Mouse (Mus musculus) stomach, embryonic 14.5 days (tissue): Measurements from ENCODE around the gene 2310009B15Rik. TPM values are rescaled to one million over a fixed set of nuclear protein-coding genes. Genes with fewer than 3 reads are reported as not detected.

ENCODE experiments used
- ATAC-seq: fragments of 200-750 bp; cut with Nextera tagmentation; 2 replicates; pipeline ENCODE4 v1.8.0; 2017; ENCODE audit warnings: low read depth, moderate TSS enrichment; ENCODE audit not compliant: insufficient number of reproducible peaks, insufficient read depth, low FRiP score
- H3K27ac ChIP-seq: fragments of 300-500 bp; sonication (generic); 2 replicates; pipeline ENCODE4 v1.5.1; 2014; ENCODE audit warnings: mild to moderate bottlenecking, low read length, moderate library complexity, mixed read lengths
- H3K27me3 ChIP-seq: fragments of 300-500 bp; sonication (generic); 2 replicates; pipeline ENCODE4 v1.6.1; 2014; ENCODE audit warnings: low read length, control low read depth, mixed read lengths; ENCODE audit not compliant: control insufficient read depth, insufficient read depth
- H3K36me3 ChIP-seq: fragments of 300-500 bp; sonication (generic); 2 replicates; pipeline ENCODE4 v1.6.1; 2014; ENCODE audit warnings: mild to moderate bottlenecking, control low read depth, low read length, moderate library complexity, mixed read lengths; ENCODE audit not compliant: control insufficient read depth, insufficient read depth
- H3K4me1 ChIP-seq: fragments of 300-500 bp; sonication (generic); 2 replicates; pipeline ENCODE4 v1.6.1; 2014; ENCODE audit warnings: low read length, control low read depth, mixed read lengths; ENCODE audit not compliant: control insufficient read depth, insufficient read depth
- H3K4me2 ChIP-seq: fragments of 300-500 bp; sonication (generic); replicated peaks from 2 replicates; pipeline ENCODE4 v1.6.1; 2014; ENCODE audit warnings: low read depth, low read length, control low read depth
- H3K4me3 ChIP-seq: fragments of 300-500 bp; sonication (generic); 2 replicates; pipeline ENCODE4 v1.5.1; 2014; ENCODE audit warnings: low read depth, low read length, control low read depth
- H3K9ac ChIP-seq: fragments of 300-500 bp; sonication (generic); replicated peaks from 2 replicates; pipeline ENCODE4 v1.6.1; 2014; ENCODE audit warnings: low read depth, mild to moderate bottlenecking, control low read depth, low read length, moderate library complexity, mixed read lengths
- H3K9me3 ChIP-seq: fragments of 300-500 bp; sonication (generic); 2 replicates; pipeline ENCODE4 v1.6.1; 2016; ENCODE audit warnings: low read depth, low read length, control low read depth; ENCODE audit not compliant: control insufficient read depth
- WGBS: fragments of 180-500 bp; shearing (Covaris S2); extraction: QIAGEN DNeasy Blood & Tissue Kit; methylation state at CpG from one replicate; pipeline ENCODE4 v1.1.7; 2014; 5-methylcytosine and 5-hydroxymethylcytosine counted together
- polyA plus RNA-seq: library from polyadenylated mRNA; unstranded; fragments of >200 nt; fragmentation: Nextera tagmentation; extraction: Ambion mirVana; gene quantifications from 2 replicates; pipeline ENCODE4 v1.2.1, GENCODE M21; 2014

2310009B15Rik gene
- polyA plus RNA-seq, 1 experiment from 2014 or later: 54.1 TPM

DNA sequence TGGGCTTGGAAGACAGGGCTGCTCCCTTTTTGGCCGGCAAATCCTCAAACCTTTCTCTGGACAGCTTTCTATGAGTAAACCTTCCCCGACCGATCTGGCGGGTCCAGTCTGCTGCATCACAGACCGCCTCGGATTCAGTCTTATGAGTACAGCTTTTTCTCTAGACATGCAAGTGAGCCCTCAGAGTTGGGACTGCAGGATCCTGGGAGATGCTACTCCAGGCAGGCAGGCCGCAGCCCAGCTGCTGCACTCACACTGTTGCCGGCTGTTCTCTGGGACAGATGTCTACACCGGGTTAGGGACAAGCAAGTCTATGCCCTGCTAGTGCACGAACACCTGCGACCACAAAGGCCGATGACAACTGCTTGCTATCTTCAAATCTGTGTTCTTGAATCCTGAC, 10.5 kb downstream of the 2310009B15Rik start:
- peaks cover 35% of the 10 kb centered on the region for H3K27me3 ChIP-seq
- no peak overlapping the region for H3K9ac ChIP-seq
- no peak overlapping the region for H3K4me2 ChIP-seq
- H3K27ac ChIP-seq: no peak overlapping the region
- no peaks in the 10 kb centered on the region for H3K9me3 ChIP-seq
- H3K4me3 ChIP-seq: no peak overlapping the region
- no peaks in the 10 kb centered on the region; the same call in 1 of the 2 replicates for H3K36me3 ChIP-seq
- no peak for ATAC-seq
- 7% methylated on average over 12 of the region's 12 CpGs for WGBS
- H3K4me1 ChIP-seq: peaks cover 4% of the 10 kb centered on the region; the same call in 1 of the 2 replicates

DNA sequence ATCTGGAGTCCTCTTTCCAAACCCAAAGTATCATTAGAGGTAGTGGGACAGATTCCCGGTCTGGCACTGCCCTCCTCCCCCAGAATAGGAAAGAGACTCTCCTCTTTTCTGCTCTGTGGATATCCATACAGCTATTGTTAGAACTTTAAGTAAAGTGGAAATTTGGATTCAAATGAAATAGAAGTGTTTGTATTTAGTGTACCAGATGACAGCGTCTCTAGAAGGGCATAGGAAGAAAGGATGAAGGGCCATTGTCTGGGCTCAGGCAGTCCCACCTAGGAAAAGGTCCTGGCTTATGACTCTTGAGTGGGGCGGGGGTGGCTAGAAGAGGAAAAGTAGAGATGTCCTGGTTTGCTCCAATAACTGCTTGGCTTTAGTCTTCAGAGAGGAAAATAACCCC, 11.2 kb downstream of the 2310009B15Rik start:
- Histone ChIP-seq H3K36me3 (no peaks in the 10 kb centered on the region), H3K4me3 (no peak overlapping the region), H3K9ac (no peak overlapping the region), H3K4me1 (peaks cover 4% of the 10 kb centered on the region; the same call in 1 of the 2 replicates), H3K27ac (no peak overlapping the region), H3K4me2 (no peak overlapping the region), H3K9me3 (no peaks in the 10 kb centered on the region), H3K27me3 (peaks cover 35% of the 10 kb centered on the region)
- 17% methylated on average over 3 of the region's 3 CpGs for WGBS
- no peak for ATAC-seq

DNA sequence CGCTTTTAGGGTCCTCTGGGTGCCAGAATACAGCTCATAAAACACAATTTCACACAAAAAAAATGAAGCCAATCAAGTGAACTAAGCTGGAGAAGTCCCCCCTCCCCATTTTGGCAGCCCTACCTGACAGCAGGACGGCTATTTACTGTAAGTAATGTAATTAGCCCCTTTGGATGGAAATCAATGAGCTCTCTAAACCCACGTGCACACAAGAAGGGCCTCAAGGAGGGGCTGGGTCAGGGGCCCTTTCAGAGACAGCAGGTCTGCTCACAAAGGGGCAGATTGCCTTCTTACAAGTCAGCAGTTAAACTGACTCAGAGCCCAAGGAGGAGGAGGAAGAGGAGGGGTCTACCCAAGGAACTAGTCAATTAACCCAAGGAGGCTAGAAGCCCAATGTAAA, 12.5 kb downstream of the 2310009B15Rik start:
- 4% methylated on average over 3 of the region's 3 CpGs for WGBS
- H3K4me1 ChIP-seq: peaks cover 4% of the 10 kb centered on the region; the same call in 1 of the 2 replicates
- no peaks in the 10 kb centered on the region for H3K9me3 ChIP-seq
- peak overlapping the region; percentile 43; the same call in 1 of the 2 replicates for H3K4me2 ChIP-seq
- ATAC-seq: no peak
- 0 out of 2 replicates have a peak overlapping the region, but pooled peaks have one; percentile 21 for H3K4me3 ChIP-seq
- no peak overlapping the region for H3K9ac ChIP-seq
- no peaks in the 10 kb centered on the region for H3K36me3 ChIP-seq
- H3K27me3 ChIP-seq: peaks cover 43% of the 10 kb centered on the region
- H3K27ac ChIP-seq: no peak overlapping the region

DNA sequence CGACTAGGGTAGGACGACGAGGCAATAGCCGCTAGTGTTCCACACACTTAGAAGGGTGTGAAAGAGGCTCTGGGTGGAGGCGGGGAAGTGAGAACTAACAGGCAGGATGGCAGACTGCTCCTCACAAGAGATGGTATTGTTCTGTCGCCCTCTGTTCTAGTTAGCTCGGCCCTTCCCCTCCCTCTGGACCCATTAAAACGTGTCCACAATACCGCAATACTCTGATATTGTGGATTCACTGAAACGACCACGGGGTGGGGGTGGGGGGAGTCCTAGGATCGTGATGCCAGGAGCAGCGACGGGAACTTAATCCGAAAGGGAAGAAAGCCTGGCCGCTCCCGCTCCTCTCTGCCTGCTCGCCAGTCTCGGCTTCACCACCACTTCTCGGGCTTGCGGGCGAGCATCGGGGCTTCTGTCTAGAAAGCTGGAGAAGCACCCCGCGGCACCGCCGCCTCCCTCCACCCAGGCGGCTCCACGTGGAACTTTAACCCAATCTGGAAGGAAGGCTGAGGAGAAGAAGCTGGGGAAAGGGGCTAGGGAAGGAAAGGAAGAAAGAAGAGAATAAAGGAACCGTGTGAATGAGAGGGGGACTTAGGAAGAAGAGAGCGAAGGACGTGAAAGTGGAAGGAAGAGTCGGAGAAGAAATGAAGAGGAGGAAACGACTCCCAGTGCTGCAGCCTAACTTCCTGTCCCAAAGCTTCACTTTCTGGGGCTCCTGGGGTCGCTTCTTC, 13.1 kb downstream of the 2310009B15Rik start:
- Histone ChIP-seq H3K9ac (no peak overlapping the region), H3K4me2 (peak overlapping the region; percentile 43), H3K36me3 (no peaks in the 10 kb centered on the region), H3K4me1 (peaks cover 1% of the 10 kb centered on the region; the same call in 1 of the 2 replicates), H3K27me3 (peaks cover 47% of the 10 kb centered on the region), H3K9me3 (no peaks in the 10 kb centered on the region), H3K27ac (no peak overlapping the region), H3K4me3 (peak overlapping the region; percentile 21)
- no peak for ATAC-seq
- WGBS: 1% methylated on average over 35 of the region's 35 CpGs

DNA sequence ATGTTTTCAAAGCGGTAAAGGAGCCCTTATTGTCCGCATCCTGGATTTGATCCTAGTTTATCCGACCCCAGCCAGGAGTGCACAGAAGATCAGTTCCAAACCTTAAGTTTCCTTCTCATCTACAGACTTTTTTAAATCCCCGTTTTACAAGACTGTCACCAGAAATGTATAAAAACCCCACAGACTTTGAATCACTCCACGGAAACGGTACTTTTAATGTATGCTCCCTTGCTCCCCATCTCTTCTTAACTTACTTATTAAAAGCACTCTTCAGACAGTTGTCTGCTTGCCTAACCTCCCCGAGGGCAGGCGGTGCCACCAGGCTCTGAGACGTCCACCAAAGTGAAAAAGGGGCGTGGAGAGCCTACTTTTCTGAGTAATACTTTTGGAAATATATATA, 13.9 kb downstream of the 2310009B15Rik start:
- WGBS: 3% methylated on average over 10 of the region's 10 CpGs
- ATAC-seq: no peak
- Histone ChIP-seq H3K4me1 (no peaks in the 10 kb centered on the region), H3K36me3 (no peaks in the 10 kb centered on the region), H3K27me3 (peaks cover 43% of the 10 kb centered on the region), H3K4me2 (no peak overlapping the region), H3K9me3 (no peaks in the 10 kb centered on the region), H3K4me3 (no peak overlapping the region), H3K9ac (no peak overlapping the region), H3K27ac (no peak overlapping the region)

DNA sequence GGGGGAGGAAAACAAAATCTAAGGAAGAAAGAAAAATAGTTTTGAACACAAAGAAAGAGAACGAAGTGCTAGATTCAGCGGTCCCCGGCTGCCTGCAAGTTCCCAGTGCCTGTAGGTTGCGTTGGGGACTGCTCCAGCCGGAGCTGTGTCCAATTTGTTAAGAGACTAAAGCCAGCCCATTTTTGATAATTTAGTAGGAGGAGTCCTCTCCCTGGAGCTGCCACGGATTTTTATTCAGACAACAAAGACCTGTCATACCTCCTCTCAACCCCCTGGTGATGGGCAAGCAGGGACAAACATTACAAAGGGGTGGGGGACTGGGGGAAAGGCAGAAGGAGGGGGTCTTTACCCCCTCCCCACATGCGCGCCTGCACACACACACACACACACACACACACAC, 14.3 kb downstream of the 2310009B15Rik start:
- Histone ChIP-seq H3K27me3 (peaks cover 46% of the 10 kb centered on the region), H3K4me2 (peak overlapping the region; percentile 45), H3K36me3 (no peaks in the 10 kb centered on the region), H3K27ac (no peak overlapping the region), H3K4me1 (no peaks in the 10 kb centered on the region), H3K9ac (no peak overlapping the region), H3K9me3 (no peaks in the 10 kb centered on the region), H3K4me3 (peak overlapping the region; percentile 28; the same call in 1 of the 2 replicates)
- ATAC-seq: no peak
- WGBS: 2% methylated on average over 8 of the region's 8 CpGs

DNA sequence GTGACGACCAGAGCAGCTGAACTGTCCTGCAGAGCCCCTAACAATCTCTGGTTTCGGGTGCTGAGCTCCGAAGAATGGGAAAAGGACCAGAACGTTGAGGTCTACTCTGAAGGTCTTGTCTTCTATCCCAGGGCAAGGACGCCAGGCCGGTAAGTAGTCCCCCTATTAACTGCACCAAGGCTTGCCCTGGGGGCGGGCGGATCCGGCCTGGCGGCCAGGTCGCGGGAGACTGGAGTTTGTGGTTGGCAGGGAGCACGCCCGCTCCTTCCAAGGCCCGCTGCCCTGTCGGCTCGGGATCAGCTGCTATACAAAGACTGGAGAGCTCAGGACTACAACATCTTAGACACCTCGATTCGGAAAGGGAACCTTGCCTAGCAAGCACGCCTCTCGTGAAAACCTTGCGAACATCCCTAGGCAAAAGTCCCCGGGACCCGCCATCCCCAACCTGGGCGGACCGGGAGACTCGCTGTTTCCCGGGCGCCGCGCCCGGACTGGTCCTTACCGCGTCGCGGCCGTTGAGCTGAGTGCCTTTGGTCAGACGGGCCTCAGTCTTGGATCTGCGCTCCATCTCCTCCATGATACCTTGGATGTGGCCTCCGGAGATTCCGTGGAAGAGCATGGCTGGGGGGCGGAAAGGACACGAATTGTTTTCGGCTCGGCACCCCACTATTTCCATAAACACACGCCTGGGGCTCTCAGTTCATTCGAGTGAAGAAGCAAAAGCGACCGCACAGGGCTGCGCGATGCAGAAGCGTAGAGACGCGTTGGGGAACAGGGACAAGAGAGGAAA, 15.2 kb downstream of the 2310009B15Rik start:
- Histone ChIP-seq H3K4me1 (no peaks in the 10 kb centered on the region), H3K27ac (no peak overlapping the region), H3K4me3 (peak overlapping the region; percentile 28; the same call in 1 of the 2 replicates), H3K4me2 (peak overlapping the region; percentile 45), H3K27me3 (peaks cover 51% of the 10 kb centered on the region), H3K9me3 (no peaks in the 10 kb centered on the region), H3K36me3 (no peaks in the 10 kb centered on the region), H3K9ac (no peak overlapping the region)
- ATAC-seq: peak; percentile 39; the same call in 1 of the 2 replicates
- 4% methylated on average over 54 of the region's 54 CpGs for WGBS

DNA sequence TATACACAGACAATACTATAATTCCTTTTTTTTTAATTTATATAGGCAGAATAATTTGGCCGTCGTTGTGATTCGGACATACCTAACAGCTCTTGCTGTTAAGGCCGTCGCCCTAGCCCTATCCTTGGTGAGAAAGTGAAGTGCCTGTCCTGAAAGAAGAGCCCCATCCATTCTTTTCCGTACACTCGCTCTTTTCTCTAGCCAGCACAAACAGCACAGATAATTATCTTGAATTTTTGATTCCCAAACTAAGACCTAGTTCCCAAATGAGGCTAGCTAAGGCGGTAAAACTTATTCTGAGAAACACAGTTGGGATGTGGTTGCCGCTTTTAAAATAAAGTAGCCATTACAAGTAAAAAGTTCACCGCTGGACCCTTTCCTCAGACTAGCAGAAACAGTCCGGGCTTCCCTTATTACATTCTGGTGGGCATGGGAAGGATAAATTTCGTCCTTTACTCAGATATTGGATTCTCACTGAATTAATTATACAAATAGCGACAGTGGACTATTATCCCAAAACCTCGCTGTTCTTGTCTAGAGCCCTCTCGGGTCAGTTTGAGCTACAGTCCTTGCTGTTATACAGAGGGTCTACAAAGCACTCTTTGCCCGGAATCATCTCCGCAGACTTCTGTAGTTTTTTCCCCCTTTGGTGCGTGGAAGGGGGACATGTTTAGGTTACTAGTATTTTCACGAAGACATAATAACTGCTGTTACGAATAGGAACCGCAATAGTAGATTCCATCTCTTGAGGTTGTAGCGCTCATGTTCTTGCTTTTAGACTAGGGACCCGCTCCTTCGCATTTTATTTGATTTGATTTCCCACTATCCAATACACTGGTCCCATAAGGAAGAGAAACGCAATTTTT, 16.0 kb downstream of the 2310009B15Rik start:
- Histone ChIP-seq H3K4me1 (no peaks in the 10 kb centered on the region), H3K4me3 (no peak overlapping the region; the same call in 1 of the 2 replicates), H3K27me3 (peaks cover 51% of the 10 kb centered on the region), H3K4me2 (peak overlapping the region; percentile 45; the same call in 1 of the 2 replicates), H3K9me3 (no peaks in the 10 kb centered on the region), H3K9ac (no peak overlapping the region), H3K27ac (no peak overlapping the region), H3K36me3 (no peaks in the 10 kb centered on the region)
- ATAC-seq: no peak
- WGBS: 9% methylated on average over 25 of the region's 25 CpGs
